Mouse (Mus musculus) gastrocnemius, adult 2 months (tissue): ENCODE measurements around the gene Ppp1r12b. TPM values are rescaled to one million over a fixed set of nuclear protein-coding genes. Genes with fewer than 3 reads are reported as not detected.

Source experiments
- DNase-seq: peaks from one replicate; pipeline ENCODE4 v3.0.0; 2022
- H3K27ac ChIP-seq: fragments of 200-600 bp; 2 replicates; pipeline ENCODE4 v1.8.1; 2022; ENCODE audit warnings: mild to moderate bottlenecking
- H3K4me3 ChIP-seq: fragments of 200-600 bp; 2 replicates; pipeline ENCODE4 v1.8.1; 2022; ENCODE audit warnings: mild to moderate bottlenecking, moderate library complexity
- CTCF ChIP-seq: fragments of 200-600 bp; IDR thresholded peaks from 2 replicates; pipeline ENCODE4 v1.8.1; 2022; ENCODE audit warnings: antibody characterized with exemption, mild to moderate bottlenecking, moderate library complexity
- intact Hi-C: fragments of 180-260 bp; cut with DNase I; formaldehyde crosslinking; loops from one replicate; pipeline ENCODE4 v1.15.1; 2025
- total RNA-seq, 2 experiments: library from RNA; stranded (reverse); gene quantifications; 2 replicates each; pipeline ENCODE4 v1.2.3; 2021

Gene Ppp1r12b
- total RNA-seq, 2 experiments from 2014 or later: 172 to 212 TPM

GRCm38 (mm10) chr1:134774728-134775287, 180.9 kb downstream of the Ppp1r12b start:
- peak overlapping the region; percentile 80 for H3K27ac ChIP-seq
- intact Hi-C loops: no loop called here
- H3K4me3 ChIP-seq: no peak overlapping the region
- peak; percentile 68 for DNase-seq
- no peak for TF ChIP-seq CTCF

GRCm38 (mm10) chr1:134774247-134774646, 181.5 kb downstream of the Ppp1r12b start:
- DNase-seq: no peak
- TF ChIP-seq CTCF: no peak
- Histone ChIP-seq H3K4me3 (no peak overlapping the region), H3K27ac (peak overlapping the region; percentile 80)
- intact Hi-C loops: no loop called here

DNA sequence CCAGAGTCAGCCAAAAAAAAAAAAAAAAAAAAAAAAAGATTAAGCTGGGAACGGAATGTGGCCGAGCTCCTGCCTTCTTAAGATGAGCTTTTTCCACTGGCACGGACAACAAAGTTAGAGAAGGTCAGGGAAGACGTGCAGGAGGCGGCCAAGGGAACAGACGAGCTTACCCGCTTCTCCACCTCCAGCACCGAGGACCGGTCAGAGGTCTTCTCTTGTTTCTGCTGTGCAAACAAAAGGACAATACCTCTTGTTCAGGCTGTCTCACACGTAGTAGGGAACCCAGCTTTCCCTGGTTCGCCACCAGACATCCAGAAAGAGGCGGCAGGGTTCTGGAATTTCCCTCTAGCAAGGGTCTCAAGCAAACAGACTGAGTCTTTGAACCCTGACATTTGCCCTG, 182.5 kb downstream of the Ppp1r12b start:
- Histone ChIP-seq H3K27ac (peak overlapping the region; percentile 80), H3K4me3 (no peak overlapping the region)
- DNase-seq: peak; percentile 64
- intact Hi-C loops: no loop called here
- no peak for TF ChIP-seq CTCF

DNA sequence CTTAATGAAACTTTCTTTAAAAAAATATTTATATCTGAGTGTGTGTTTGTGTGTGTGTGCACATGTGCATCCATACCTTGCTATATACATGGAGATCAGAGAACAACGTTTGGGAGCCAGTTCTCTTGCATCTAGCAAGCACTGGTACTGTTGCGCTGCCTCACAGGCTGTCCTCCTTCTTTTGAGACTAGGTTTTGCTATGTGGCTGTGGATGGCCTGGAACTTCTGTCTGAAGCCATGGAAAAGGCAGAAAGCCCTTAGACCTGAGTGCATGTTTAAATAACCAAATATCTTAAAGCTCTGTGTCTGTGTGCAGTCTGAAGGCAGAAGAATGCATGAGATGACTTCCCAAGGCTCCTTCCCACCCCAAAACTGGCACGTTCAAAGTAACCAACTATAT, 182.9 kb downstream of the Ppp1r12b start:
- intact Hi-C loops: no loop called here
- TF ChIP-seq CTCF: no peak
- DNase-seq: no peak
- Histone ChIP-seq H3K4me3 (no peak overlapping the region), H3K27ac (peak overlapping the region; percentile 80)

DNA sequence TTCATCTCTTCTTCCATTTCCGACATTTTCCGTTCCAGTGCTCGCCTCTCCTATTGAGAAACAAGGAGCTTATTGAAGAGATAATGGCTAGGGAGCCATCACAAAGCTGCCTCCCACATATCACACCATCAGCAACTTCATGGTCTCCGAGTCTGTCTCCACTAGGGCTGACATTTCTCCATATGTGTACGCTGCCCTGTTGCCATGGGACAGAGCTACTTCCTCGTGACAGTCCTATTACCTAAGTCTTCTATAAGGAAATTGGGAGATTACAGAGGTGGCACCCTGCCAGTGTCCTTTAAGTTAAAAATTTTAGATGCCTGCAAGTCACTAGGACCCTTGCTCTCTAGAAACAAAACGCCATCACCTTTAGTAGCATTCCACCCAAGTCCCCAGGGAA, 183.7 kb downstream of the Ppp1r12b start:
- intact Hi-C loops: no loop called here
- TF ChIP-seq CTCF: no peak
- DNase-seq: no peak
- Histone ChIP-seq H3K4me3 (no peak overlapping the region), H3K27ac (peak overlapping the region; percentile 80)

DNA sequence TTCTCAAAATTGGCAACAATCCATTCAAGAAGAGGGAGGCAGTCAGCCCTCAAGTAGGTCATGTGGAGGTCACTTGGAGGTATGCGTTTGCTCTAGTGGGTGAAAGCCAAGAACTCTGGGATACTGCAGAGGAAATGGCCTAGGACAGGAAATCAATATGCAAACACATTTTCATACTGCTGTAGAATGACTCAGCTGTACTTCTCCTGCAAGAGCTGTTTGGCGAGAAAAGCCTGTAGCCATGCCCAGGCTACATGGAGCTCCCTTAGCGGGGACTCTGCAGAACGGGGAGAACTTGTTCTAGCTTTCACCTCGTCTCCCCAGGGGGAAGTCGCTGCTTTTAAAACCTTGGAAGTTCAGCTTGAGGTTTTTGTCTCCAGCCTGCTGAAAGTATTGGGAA, 184.4 kb downstream of the Ppp1r12b start:
- DNase-seq: peak; percentile 75
- H3K27ac ChIP-seq: peak overlapping the region; percentile 80

DNA sequence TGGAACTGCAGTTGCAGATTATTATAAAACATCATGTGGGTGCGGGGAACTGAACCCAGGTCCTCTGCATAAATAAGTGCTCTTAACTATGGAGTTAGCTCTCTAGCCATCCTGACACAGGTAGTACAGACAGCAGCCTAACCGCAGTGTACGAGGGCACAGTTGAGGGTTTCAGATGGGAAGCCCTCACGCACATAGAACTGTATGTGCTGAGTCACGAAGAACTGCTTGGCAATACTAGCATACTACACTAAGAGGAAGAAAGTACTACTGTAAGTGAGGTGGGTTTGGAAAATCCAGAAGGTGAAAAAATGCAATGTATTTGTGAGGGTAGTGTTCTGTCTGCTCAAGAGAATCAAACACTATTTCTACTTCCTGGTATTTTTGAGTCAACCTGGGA, 185.4 kb downstream of the Ppp1r12b start:
- H3K27ac ChIP-seq: peak overlapping the region; percentile 62
- no peak overlapping the region for H3K4me3 ChIP-seq
- intact Hi-C loops: no loop called here
- TF ChIP-seq CTCF: no peak
- no peak for DNase-seq

More for the DNA sequence above, 184.4 kb downstream of the Ppp1r12b start:
- H3K4me3 ChIP-seq: no peak overlapping the region
- intact Hi-C loops: no loop called here
- TF ChIP-seq CTCF: no peak

- intact Hi-C loops: no loop called here
- DNase-seq: no peak
- Histone ChIP-seq H3K4me3 (no peak overlapping the region), H3K27ac (no peak overlapping the region)
- no peak for TF ChIP-seq CTCF
Observed at GRCm38 (mm10) chr1:134766448-134766847, 189.3 kb downstream of the Ppp1r12b start.

GRCm38 (mm10) chr1:134764831-134765458, 190.8 kb downstream of the Ppp1r12b start:
- TF ChIP-seq CTCF: no peak
- intact Hi-C loops: no loop called here
- DNase-seq: no peak
- Histone ChIP-seq H3K4me3 (no peak overlapping the region), H3K27ac (peak overlapping the region; percentile 69)

- H3K4me3 ChIP-seq: no peak overlapping the region
- DNase-seq: no peak
- H3K27ac ChIP-seq: no peak overlapping the region
- TF ChIP-seq CTCF: no peak
- intact Hi-C loops: no loop called here
Observed at GRCm38 (mm10) chr1:134763776-134764438, 191.8 kb downstream of the Ppp1r12b start.

DNA sequence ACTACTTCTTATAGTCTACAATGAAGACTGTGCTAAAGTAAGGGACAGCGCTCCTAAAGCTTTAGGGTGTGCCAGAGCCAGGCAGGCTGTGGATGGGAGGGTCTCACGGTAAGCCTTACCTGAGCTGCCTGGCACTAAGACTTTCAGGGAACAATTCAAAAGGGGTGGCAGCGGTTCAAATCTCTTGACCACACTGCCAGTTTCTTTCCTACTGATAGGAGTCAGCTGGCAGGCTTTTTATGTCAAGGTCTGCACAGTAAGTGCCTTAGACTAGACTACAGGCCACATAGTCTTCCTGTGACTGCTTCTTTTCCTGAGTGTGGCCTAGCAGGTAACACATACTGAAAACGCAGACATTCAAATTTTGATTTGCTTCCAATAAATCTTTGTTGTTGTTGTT, 192.5 kb downstream of the Ppp1r12b start:
- intact Hi-C loops: no loop called here
- H3K4me3 ChIP-seq: no peak overlapping the region
- TF ChIP-seq CTCF: no peak
- no peak for DNase-seq
- no peak overlapping the region for H3K27ac ChIP-seq

GRCm38 (mm10) chr1:134761534-134761933, 194.2 kb downstream of the Ppp1r12b start:
- H3K27ac ChIP-seq: peak overlapping the region; percentile 88
- no peak for TF ChIP-seq CTCF
- H3K4me3 ChIP-seq: no peak overlapping the region
- no peak for DNase-seq
- intact Hi-C loops: no loop called here

DNA sequence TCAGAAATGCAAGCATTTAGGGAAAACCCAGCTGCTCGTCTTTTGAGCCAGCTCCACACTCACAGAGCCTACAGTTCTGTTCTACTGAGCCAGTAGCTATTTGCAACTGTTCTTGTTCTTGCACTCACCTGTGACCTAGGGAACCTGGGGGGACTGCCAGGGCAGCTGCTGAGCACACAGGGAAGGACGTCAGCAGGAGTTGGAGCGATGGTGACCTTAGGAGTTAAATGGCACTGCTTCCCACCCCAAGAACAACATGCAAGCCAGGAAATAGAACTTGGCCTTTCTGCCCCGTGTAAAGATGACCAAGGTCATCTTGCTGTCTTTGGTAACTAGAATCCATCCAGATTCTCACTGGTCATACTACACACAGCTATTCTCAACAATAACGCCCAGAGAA, 195.1 kb downstream of the Ppp1r12b start:
- no peak overlapping the region for H3K4me3 ChIP-seq
- DNase-seq: peak; percentile 58
- intact Hi-C loops: no loop called here
- no peak for TF ChIP-seq CTCF
- peak overlapping the region; percentile 88 for H3K27ac ChIP-seq
